Mouse (Mus musculus): ENCODE results near the gene Gm49403.

DNA sequence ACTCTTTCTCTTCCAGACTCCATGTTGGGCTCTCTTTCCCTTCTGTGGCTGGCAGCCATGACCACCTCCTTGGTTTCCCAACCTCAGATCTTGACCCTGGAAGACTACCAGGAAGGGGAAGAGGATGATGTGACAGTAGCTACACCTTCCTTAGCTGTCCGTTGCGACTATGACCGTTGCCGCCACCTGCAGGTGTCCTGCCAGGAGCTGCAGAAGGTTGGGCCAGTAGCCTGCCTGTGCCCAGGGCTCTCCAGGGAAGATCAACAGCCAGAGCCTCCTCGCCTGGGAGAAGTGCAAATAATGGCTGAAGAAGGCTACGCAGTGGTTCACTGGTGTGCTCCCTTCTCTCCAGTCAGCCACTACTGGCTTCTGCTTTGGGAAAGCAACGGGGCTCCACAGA, 32.1 kb upstream of the Gm49403 start:
- peak; percentile 10; the same call in 1 of the 2 replicates for TF ChIP-seq CTCF (conservative IDR thresholded peaks at IDR 0.05; ENCODE audit: low read length)
- TF ChIP-seq NANOG (IDR thresholded peaks at IDR 0.05; ENCODE audit: borderline replicate concordance, low read length): no peak
